Mouse (Mus musculus) mature B cell (primary cell): ENCODE measurements around the gene Hoxb1.

Experiments
- in situ Hi-C: fragments of 300-500 bp; cut with MboI; formaldehyde crosslinking; loops from 2 replicates; pipeline ENCODE4 v1.14.3; 2019

Hoxb1 gene

GRCm38 (mm10) chr11:96404016-96404604 is 38.6 kb downstream of the Hoxb1 start:
- in situ Hi-C loops = no loop called here

- in situ Hi-C loops = no loop called here
These were observed 39.3 kb downstream of the Hoxb1 start for GRCm38 (mm10) chr11:96404831-96405230.

- in situ Hi-C loops = no loop called here
These were observed 40.0 kb downstream of the Hoxb1 start for GRCm38 (mm10) chr11:96405541-96405940.

GRCm38 (mm10) chr11:96407191-96408072 is 41.9 kb downstream of the Hoxb1 start:
- in situ Hi-C loops = no loop called here

GRCm38 (mm10) chr11:96408234-96409010 is 42.9 kb downstream of the Hoxb1 start:
- in situ Hi-C loops = no loop called here

- in situ Hi-C loops = no loop called here
These were observed 45.5 kb downstream of the Hoxb1 start for GRCm38 (mm10) chr11:96411019-96411418.

- in situ Hi-C loops = no loop called here
These were observed 46.4 kb downstream of the Hoxb1 start for GRCm38 (mm10) chr11:96411934-96412333.

GRCm38 (mm10) chr11:96412941-96413491 is 47.5 kb downstream of the Hoxb1 start:
- in situ Hi-C loops = no loop called here

- in situ Hi-C loops = no loop called here
These were observed 48.0 kb downstream of the Hoxb1 start for GRCm38 (mm10) chr11:96413527-96413926.

GRCm38 (mm10) chr11:96414002-96414401 is 48.5 kb downstream of the Hoxb1 start:
- in situ Hi-C loops = no loop called here
